Mouse (Mus musculus): Measurements from ENCODE around the gene Iqgap2. TPM values are rescaled to one million over a fixed set of nuclear protein-coding genes. Genes with fewer than 3 reads are reported as not detected.

The Iqgap2 gene
- total RNA-seq, 4 experiments from 2014 or later: 2.5 to 4.9 (median 4.0) TPM

- DNase-seq (ENCODE audit: low spot score): no peak
These were observed 234.6 kb downstream of the Iqgap2 start for GRCm38 (mm10) chr13:95657171-95657570.

DNA sequence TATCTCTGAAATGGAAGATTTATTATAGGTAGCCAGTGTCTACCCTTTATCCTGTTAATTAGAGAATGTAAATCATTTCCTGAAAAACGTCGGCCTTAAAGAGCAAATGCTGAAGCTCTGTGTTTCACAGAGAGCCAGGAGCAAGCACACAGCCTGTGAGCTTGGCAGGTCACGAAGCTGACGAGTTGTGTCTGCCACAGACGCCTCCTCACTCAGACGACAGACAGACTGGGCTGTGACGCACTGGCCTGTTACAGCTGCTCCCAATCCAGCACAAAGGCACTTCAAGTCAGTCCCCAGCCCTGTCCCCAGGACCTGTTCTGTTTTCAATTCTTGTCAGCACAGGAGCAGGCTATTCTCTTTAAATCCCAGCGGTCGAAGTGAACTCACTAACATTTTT lies 236.4 kb downstream of the Iqgap2 start:
- DNase-seq (ENCODE audit: low spot score): no peak

DNA sequence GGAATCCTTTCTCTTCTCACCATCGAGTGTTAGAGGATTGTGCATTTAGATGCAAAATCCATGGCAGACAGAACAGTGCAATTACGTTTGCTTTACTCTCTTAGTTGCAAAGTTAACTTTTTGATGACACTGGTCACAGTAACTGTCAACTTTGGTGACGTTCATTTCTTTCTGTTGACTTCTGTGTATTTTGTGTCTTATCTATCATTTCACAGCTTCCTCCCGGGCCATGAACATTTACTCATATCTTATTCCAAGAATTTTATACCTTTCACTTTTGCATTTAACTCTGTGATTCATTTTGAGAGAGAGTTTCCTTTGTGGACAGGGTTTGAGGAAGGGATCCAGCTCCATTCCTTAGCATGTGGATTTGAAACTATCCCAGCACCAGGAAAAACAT lies 238.0 kb downstream of the Iqgap2 start:
- no peak for DNase-seq (ENCODE audit: low spot score)

DNA sequence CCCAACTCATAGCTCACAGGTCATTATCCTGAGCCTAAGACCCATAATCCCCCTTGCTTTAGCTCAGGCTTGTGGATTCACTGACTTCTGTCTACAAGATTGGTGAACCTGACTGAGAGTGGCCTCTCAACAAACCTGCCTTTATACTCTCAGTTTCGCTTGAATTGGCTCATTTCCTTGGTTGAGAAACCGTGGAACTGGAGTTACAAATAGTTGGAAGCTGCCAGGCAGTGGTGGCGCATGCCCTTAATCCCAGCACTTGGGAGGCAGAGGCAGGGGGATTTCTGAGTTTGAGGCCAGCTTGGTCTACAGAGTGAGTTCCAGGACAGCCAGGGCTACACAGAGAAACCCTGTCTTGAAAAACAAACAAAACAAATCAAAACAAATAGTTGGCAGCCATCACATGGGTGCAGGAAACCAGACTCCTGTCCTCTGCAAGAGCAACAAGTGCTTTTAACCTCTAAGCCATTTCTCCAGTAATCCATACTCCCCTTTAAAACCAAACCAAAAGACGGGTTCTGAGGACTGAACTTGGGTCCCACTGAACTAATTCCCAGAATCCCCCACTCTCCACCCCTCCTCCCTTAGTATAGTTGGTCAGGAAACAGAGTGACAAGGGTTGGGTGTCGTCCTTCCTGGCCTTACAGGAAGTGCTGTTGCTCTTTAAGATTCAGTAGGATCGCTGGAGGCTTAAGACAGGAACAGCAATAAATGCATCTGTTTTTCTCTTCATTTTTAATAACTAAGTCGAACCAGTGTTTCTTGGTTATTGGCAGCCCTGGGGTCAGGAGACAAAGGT lies 239.7 kb downstream of the Iqgap2 start:
- no peak for DNase-seq (ENCODE audit: low spot score)

- DNase-seq (ENCODE audit: low spot score): no peak
These were observed 241.8 kb downstream of the Iqgap2 start for GRCm38 (mm10) chr13:95649941-95650340.

DNA sequence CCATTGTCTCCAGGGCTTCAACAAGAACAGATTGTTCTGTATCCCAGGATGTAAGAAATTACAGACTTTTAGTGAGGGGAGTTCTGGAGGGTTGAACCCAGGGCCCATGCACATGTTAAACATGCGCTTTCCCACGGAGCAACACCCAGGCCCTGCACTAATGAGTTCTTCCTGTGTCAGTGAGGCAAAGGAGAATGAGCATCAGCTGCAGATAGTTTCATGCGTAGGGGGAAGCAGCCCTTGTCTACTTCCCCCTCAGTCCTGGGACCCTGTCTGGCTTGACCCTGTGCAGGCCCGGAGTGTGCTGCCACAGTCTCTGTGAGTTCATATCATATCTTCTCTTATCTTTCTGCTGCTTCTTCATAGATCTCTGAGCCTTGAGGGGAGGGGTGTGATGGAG lies 244.5 kb downstream of the Iqgap2 start:
- DNase-seq (ENCODE audit: low spot score): no peak

GRCm38 (mm10) chr13:95646687-95647111 lies 245.0 kb downstream of the Iqgap2 start:
- DNase-seq (ENCODE audit: low spot score): no peak

- no peak for DNase-seq (ENCODE audit: low spot score)
These were observed 248.0 kb downstream of the Iqgap2 start for GRCm38 (mm10) chr13:95643740-95644139.

DNA sequence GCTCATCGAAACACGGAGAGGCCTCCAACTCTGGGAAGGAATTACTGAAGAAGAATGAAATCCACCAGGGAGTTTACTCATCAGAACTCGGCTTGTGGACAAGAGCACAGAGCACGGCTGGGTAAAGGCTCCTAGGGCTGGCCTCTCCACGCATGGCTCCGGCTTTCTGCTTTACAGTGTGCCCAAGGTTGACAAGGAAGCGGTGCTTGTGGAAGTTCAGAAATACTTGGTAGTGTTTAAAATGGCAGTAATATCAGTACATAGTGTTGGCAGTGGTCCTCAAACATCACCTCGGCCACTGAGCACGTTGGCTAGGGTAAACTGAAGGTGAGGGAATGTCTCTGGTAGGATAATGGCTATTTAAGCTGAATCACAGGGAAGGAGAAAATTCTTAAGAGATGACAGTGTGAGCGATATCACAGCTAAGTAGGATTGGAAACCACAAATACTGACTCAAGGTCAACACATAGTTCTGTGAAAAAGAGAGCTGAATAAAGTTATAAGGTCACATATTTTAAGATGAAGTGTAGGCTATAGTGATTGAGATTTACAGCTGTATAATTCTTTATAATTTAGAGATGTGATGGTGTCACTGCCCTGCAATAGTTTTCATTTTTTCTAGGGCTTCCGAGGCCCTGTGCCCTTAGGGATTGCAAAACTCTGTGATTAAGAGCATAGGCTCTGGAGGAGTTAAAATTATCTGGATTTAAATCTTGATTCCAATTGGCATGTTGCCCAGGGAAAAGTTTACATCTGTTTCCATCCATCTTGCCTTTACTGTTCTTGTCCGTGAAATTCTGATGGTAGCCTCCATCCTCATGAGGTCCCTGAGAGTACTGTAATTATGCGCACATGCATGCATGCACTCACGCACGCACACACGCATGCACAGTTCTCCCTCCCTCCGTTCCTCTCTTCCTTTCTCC lies 250.4 kb downstream of the Iqgap2 start:
- DNase-seq (ENCODE audit: low spot score): no peak

GRCm38 (mm10) chr13:95640408-95640807 lies 251.3 kb downstream of the Iqgap2 start:
- DNase-seq (ENCODE audit: low spot score): no peak

DNA sequence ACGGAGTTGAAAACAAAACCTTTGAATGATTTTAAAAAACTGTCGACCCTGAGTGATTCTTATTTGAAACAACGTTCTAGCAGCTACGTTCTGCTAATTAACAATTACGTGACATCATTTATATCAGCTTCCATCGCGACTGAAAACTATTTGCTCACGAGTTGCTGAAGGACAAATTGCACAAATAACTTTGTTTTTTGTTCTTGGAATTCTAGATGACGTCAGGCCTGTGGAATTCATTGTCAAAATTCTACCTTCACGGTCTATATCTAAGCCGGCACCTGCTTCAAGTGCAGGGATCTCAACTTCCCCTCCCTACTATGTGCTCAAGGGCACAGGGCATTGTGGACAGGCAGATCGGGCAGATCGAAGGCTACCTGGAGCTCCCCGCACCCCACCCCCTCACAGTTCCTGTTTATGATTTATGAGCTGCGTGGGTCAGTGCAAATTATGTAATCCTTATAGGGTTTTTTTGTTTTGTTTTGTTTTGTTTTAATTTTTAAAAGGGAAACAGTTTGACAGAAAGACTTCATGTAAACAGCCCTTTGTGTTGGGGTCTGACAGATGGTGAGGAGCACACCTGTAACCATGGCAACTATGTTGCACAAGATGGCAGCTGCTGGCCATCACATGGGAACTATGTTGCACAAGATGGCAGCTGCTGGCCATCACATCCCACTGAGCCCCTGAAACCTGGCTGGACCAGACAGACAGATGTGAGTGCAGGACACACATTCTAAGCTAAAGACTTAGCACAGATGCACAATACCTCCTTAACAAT lies 252.2 kb downstream of the Iqgap2 start:
- DNase-seq (ENCODE audit: low spot score): no peak

GRCm38 (mm10) chr13:95638894-95639293 lies 252.8 kb downstream of the Iqgap2 start:
- DNase-seq (ENCODE audit: low spot score): no peak

- no peak for DNase-seq (ENCODE audit: low spot score)
These were observed 254.0 kb downstream of the Iqgap2 start for GRCm38 (mm10) chr13:95637737-95638136.

GRCm38 (mm10) chr13:95635301-95635700 lies 256.4 kb downstream of the Iqgap2 start:
- no peak for DNase-seq (ENCODE audit: low spot score)

DNA sequence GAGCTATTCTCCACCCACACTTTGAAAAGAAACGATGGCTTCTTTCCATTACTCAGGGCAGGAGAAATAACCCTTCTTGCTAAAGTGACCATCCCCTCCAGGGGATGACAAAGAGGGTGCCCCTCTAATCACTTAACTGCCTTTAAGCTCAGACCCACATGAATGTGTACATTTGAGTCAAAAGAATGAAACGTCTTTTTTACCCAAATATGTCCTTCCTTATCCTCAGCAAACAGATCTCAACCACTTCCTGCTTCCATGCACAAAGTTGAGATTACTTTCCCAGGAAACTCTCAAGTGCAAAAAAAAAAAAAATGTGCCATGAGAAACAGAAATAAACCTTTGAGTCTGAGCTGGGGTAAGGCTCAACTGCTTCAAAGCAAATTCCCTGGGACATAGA lies 257.3 kb downstream of the Iqgap2 start:
- DNase-seq (ENCODE audit: low spot score): no peak

GRCm38 (mm10) chr13:95633384-95633783 lies 258.3 kb downstream of the Iqgap2 start:
- DNase-seq (ENCODE audit: low spot score): no peak

GRCm38 (mm10) chr13:95632144-95632543 lies 259.6 kb downstream of the Iqgap2 start:
- DNase-seq (ENCODE audit: low spot score): no peak

GRCm38 (mm10) chr13:95630747-95631146 lies 261.0 kb downstream of the Iqgap2 start:
- DNase-seq (ENCODE audit: low spot score): no peak

- DNase-seq (ENCODE audit: low spot score): no peak
These were observed 262.0 kb downstream of the Iqgap2 start for GRCm38 (mm10) chr13:95629751-95630150.

DNA sequence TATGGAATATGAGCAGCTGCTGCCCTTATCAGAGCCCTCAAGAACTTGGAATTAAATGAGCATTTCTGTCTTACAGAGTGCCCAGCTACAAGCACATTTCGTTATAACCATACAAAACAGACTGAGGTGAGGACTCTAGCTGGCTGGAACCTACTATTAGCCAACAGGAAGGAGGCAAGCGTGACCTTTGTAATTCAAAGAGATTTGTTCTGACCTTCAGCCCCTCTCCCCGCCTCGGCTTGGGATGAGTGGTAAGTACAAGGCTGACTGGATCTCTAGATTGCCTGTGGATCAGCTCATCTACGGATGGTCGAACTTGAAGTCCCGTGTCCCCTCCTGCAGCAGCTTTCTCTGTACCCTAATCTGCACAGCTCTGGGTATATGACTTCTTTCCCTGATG lies 265.0 kb downstream of the Iqgap2 start:
- DNase-seq (ENCODE audit: low spot score): no peak

DNA sequence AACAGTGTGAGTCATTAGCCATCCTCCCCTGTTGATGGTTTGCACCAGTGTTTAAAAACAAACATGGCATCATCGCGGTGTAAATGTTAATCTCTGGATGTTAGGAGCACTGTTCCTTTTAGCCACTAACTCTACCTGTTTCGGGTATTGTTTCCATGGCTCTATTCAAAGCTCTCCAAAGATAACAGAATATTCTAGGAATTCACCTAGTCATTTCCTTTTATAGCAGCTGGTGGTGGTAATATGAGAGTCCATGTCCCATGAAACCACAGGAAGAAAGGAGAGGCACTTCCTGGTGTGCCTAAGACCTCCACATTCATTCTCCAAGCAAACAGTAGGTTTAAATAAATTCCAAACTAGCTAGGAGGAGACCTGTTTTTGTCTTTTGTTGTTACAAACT lies 268.7 kb downstream of the Iqgap2 start:
- DNase-seq (ENCODE audit: low spot score): no peak

GRCm38 (mm10) chr13:95621563-95621962 lies 270.2 kb downstream of the Iqgap2 start:
- DNase-seq (ENCODE audit: low spot score): no peak
